9 mouse cellular contexts compared by ENCODE assay signal in the genomic region with DNA sequence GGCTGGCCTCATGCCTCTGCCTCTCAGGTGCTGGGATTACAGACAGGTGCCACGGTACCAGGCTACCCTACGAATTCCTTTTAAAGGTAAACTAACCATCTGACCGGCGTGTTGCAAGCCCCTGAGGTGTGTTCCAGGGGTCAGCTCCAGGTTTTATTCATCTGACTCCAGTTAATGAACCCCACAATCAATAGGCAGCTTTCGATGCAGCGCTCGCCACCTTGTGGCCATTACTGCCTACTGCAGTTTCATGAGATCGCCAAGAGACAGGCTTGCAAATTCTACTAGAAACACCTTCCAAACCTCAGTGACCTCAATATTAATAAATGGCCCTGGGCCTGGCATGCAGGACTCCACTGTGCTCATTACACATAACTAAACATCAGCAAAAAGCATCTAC. TPM values are rescaled to one million over a fixed set of nuclear protein-coding genes. Genes with fewer than 3 reads are reported as not detected.
A peak's percentile ranks its signal among the peaks of the same experiment; 100 is the strongest.
DNase-seq lines count a peak whose midpoint lies in the region; ATAC-seq and TF ChIP-seq lines count a peak whose summit lies in the region.
"Had no signal": no experiment of that assay in that cellular context is flagged by ENCODE, and none has a peak within 500 bp of the region (broad histone marks: within the 10 kb centered on the region; RNA-seq: fewer than 3 reads in every experiment).

No protein-coding gene starts in this region.

- DNase-seq in heart, adult 8-10 months (ENCODE audit: low spot score) = peak; percentile 34
- peak; percentile 45 for DNase-seq in ES-CJ7 (ENCODE audit: low read depth, low spot score)
- DNase-seq in cerebellum, adult 18-20 months = peak; percentile 74 to 78
- peak; percentile 43 for DNase-seq in gastrocnemius, adult 18-20 months (ENCODE audit: low spot score)
- peak; percentile 49 to 69 for DNase-seq in layer of hippocampus, postnatal 25 days (ENCODE audit: extremely low spot score in 1 of 2, low spot score in 1 of 2)
- DNase-seq in stomach, postnatal 0 days (ENCODE audit: low spot score) = peak; percentile 70

- no peak for TF ChIP-seq EP300 in stomach, postnatal 0 days (optimal IDR thresholded peaks at IDR 0.05)

- no peaks in the 10 kb centered on the region; the same call in 1 of the 2 replicates for H3K27me3 ChIP-seq in heart, embryonic 11.5 days (ENCODE audit: control insufficient read depth, insufficient read depth, low read length)
- H3K27me3 ChIP-seq in stomach, postnatal 0 days (ENCODE audit: control insufficient read depth, insufficient read depth, low read length) = no peaks in the 10 kb centered on the region

- no peak overlapping the region for H3K4me3 ChIP-seq in heart, embryonic 11.5 days (ENCODE audit: low read depth, low read length)
- no peak overlapping the region for H3K4me3 ChIP-seq in stomach, postnatal 0 days (ENCODE audit: low read depth, low read length)
- H3K4me3 ChIP-seq: megakaryocyte, embryonic 14.5 days had no signal

- no peaks in the 10 kb centered on the region for H3K36me3 ChIP-seq in heart, embryonic 11.5 days (ENCODE audit: control insufficient read depth, insufficient read depth, low read length)
- no peaks in the 10 kb centered on the region for H3K36me3 ChIP-seq in stomach, postnatal 0 days (ENCODE audit: control insufficient read depth, insufficient read depth, low read length)

- no peaks in the 10 kb centered on the region for H3K4me1 ChIP-seq in heart, embryonic 11.5 days (ENCODE audit: control insufficient read depth, insufficient read depth, low read length)
- no peaks in the 10 kb centered on the region for H3K4me1 ChIP-seq in stomach, postnatal 0 days (replicated peaks; ENCODE audit: control insufficient read depth, insufficient read depth)

- H3K27ac ChIP-seq in heart, embryonic 11.5 days (ENCODE audit: low read depth, low read length) = no peak overlapping the region
- H3K27ac ChIP-seq in stomach, postnatal 0 days (replicated peaks) = no peak overlapping the region

- peak; percentile 89 for TF ChIP-seq CTCF in stomach, postnatal 0 days (IDR thresholded peaks at IDR 0.05; ENCODE audit: low read depth)

- 16% methylated on average over 8 of the region's 8 CpGs for WGBS in heart, embryonic 11.5 days (ENCODE audit: insufficient replicate concordance)
- WGBS in stomach, postnatal 0 days = 15% methylated on average over 8 of the region's 8 CpGs

- no peak overlapping the region for H3K4me2 ChIP-seq in heart, embryonic 11.5 days
- no peak overlapping the region for H3K4me2 ChIP-seq in stomach, postnatal 0 days (replicated peaks; ENCODE audit: low read depth)

- H3K9me3 ChIP-seq in heart, embryonic 11.5 days (replicated peaks; ENCODE audit: control insufficient read depth, low read length) = no peaks in the 10 kb centered on the region
- no peaks in the 10 kb centered on the region for H3K9me3 ChIP-seq in stomach, postnatal 0 days (ENCODE audit: control insufficient read depth, low read length)
- H3K9me3 ChIP-seq: megakaryocyte, embryonic 14.5 days had no signal

- ATAC-seq in heart, embryonic 11.5 days (replicated peaks; ENCODE audit: insufficient number of reproducible peaks, low FRiP score, low TSS enrichment) = no peak
- ATAC-seq in megakaryocyte progenitor cell, adult 5-6 weeks (replicated peaks; ENCODE audit: poor library complexity) = peak; percentile 85
- ATAC-seq in stomach, postnatal 0 days (ENCODE audit: low FRiP score, low TSS enrichment) = no peak

- no peak overlapping the region for H3K9ac ChIP-seq in heart, embryonic 11.5 days (ENCODE audit: low read depth, low read length)
- no peak overlapping the region for H3K9ac ChIP-seq in stomach, postnatal 0 days (ENCODE audit: low read length)

RNA-seq across cellular contexts. Expression of gene Pla2g4d, which starts 9.0 kb away (rescaled TPM):
- total RNA-seq in heart, adult 8-10 months (2022) = not detected
- not detected in 2 replicates for polyA plus RNA-seq in heart, embryonic 11.5 days (2014; fragmentation: Nextera tagmentation; extraction: Ambion mirVana)
- total RNA-seq in gastrocnemius, adult 18-20 months (2021) = not detected
- not detected for total RNA-seq in layer of hippocampus, postnatal 25 days (2021)
- total RNA-seq in megakaryocyte progenitor cell, adult 5-6 weeks (2015) = not detected in 2 replicates
- total RNA-seq in megakaryocyte progenitor cell, adult 5-6 weeks (2017) = not detected in 2 replicates
- 9.8 and 10.6 TPM in 2 replicates for polyA plus RNA-seq in stomach, postnatal 0 days (2015; fragmentation: Nextera tagmentation; extraction: Ambion mirVana)

RNA-seq across cellular contexts. Expression of gene Pla2g4f, which starts 34.0 kb away (rescaled TPM):
- total RNA-seq in heart, adult 8-10 months (2022) = under 1 TPM in 1 of 4 experiments, not detected in 3; 0.14 TPM
- not detected in 2 replicates for polyA plus RNA-seq in heart, embryonic 11.5 days (2014; fragmentation: Nextera tagmentation; extraction: Ambion mirVana)
- not detected for total RNA-seq in gastrocnemius, adult 18-20 months (2021)
- not detected for total RNA-seq in layer of hippocampus, postnatal 25 days (2021)
- total RNA-seq in megakaryocyte progenitor cell, adult 5-6 weeks (2015) = not detected in 2 replicates
- not detected in 2 replicates for total RNA-seq in megakaryocyte progenitor cell, adult 5-6 weeks (2017)
- polyA plus RNA-seq in stomach, postnatal 0 days (2015; fragmentation: Nextera tagmentation; extraction: Ambion mirVana) = 21.9 and 22.7 TPM in 2 replicates

RNA-seq across cellular contexts. Expression of gene Pla2g4e, which starts 34.8 kb away (rescaled TPM):
- total RNA-seq in heart, adult 8-10 months (2022) = 1 to 10 TPM; 2.6 to 5.7 (median 3.8) TPM
- 0.49 and 0.62 TPM in 2 replicates for polyA plus RNA-seq in heart, embryonic 11.5 days (2014; fragmentation: Nextera tagmentation; extraction: Ambion mirVana)
- 10 to 100 TPM; 26.2 to 27.0 TPM for total RNA-seq in gastrocnemius, adult 18-20 months (2021)
- 10 to 100 TPM in 1 of 2 experiments, 1 to 10 TPM in 1; 9.7 to 12.9 TPM for total RNA-seq in layer of hippocampus, postnatal 25 days (2021)
- total RNA-seq in megakaryocyte progenitor cell, adult 5-6 weeks (2015) = not detected in 2 replicates
- not detected in 2 replicates for total RNA-seq in megakaryocyte progenitor cell, adult 5-6 weeks (2017)
- 5.8 TPM in 2 replicates for polyA plus RNA-seq in stomach, postnatal 0 days (2015; fragmentation: Nextera tagmentation; extraction: Ambion mirVana)
